Mouse (Mus musculus) lung, embryonic 16.5 days (tissue): ENCODE data around the gene Adamts2. TPM values are rescaled to one million over a fixed set of nuclear protein-coding genes. Genes with fewer than 3 reads are reported as not detected.

Experiments used
- ATAC-seq: fragments of 200-750 bp; cut with Nextera tagmentation; 2 replicates; pipeline ENCODE4 v1.8.0; 2017; ENCODE audit warnings: low read depth, mild to moderate bottlenecking, moderate library complexity
- H3K27ac ChIP-seq: fragments of 300-500 bp; sonication (generic); 2 replicates; pipeline ENCODE4 v1.5.1; 2014; ENCODE audit warnings: mild to moderate bottlenecking, control low read depth, low read length
- H3K27me3 ChIP-seq: fragments of 300-500 bp; sonication (generic); 2 replicates; pipeline ENCODE4 v1.6.1; 2014; ENCODE audit warnings: low read depth, low read length, mixed read lengths; ENCODE audit not compliant: control insufficient read depth, insufficient read depth
- H3K36me3 ChIP-seq: fragments of 300-500 bp; sonication (generic); 2 replicates; pipeline ENCODE4 v1.6.1; 2014; ENCODE audit warnings: low read length; ENCODE audit not compliant: control insufficient read depth, insufficient read depth
- H3K4me1 ChIP-seq: fragments of 300-500 bp; sonication (generic); replicated peaks from 2 replicates; pipeline ENCODE4 v1.6.1; 2014; ENCODE audit warnings: low read length, mixed read lengths; ENCODE audit not compliant: control insufficient read depth, insufficient read depth
- H3K4me2 ChIP-seq: fragments of 300-500 bp; sonication (generic); 2 replicates; pipeline ENCODE4 v1.6.1; 2014; ENCODE audit warnings: low read depth, low read length, control low read depth
- H3K4me3 ChIP-seq: fragments of 300-500 bp; sonication (generic); 2 replicates; pipeline ENCODE4 v1.5.1; 2014; ENCODE audit warnings: mild to moderate bottlenecking, low read length, control low read depth
- H3K9ac ChIP-seq: fragments of 300-500 bp; sonication (generic); 2 replicates; pipeline ENCODE4 v1.6.1; 2014; ENCODE audit warnings: low read length, control low read depth
- H3K9me3 ChIP-seq: fragments of 300-500 bp; sonication (generic); 2 replicates; pipeline ENCODE4 v1.6.1; 2016; ENCODE audit warnings: low read length; ENCODE audit not compliant: control insufficient read depth
- WGBS: fragments of 180-500 bp; shearing (Covaris S2); extraction: QIAGEN DNeasy Blood & Tissue Kit; methylation state at CpG from one replicate; pipeline ENCODE4 v1.1.7; 2014; 5-methylcytosine and 5-hydroxymethylcytosine counted together
- polyA plus RNA-seq: library from polyadenylated mRNA; unstranded; fragments of >200 nt; fragmentation: Nextera tagmentation; extraction: Ambion mirVana; gene quantifications from 2 replicates; pipeline ENCODE4 v1.2.1, GENCODE M21; 2015

Adamts2 gene
- polyA plus RNA-seq, 1 experiment from 2014 or later, result 14.0 TPM

GRCm38 (mm10) chr11:50850177-50850735, 248.4 kb downstream of the Adamts2 start, which contains the start of gene Grm6:
Grm6 (plus strand) TSS chr11:50850685.
- H3K27me3 ChIP-seq, result peaks cover 52% of the 10 kb centered on the region
- 0% methylated on average over 11 of the region's 11 CpGs for WGBS
- peak within 1 kb of the TSS; percentile 26; the same call in 1 of the 2 replicates for H3K9ac ChIP-seq

GRCm38 (mm10) chr11:50850989-50851601, 249.2 kb downstream of the Adamts2 start:
- 0 out of 2 replicates have a peak, but pooled peaks have one; percentile 31 for ATAC-seq
- Histone ChIP-seq H3K9ac (peak overlapping the region; percentile 26; the same call in 1 of the 2 replicates), H3K9me3 (0 out of 2 replicates have a peak, but pooled peaks cover 3% of the 10 kb centered on the region), H3K27ac (no peak overlapping the region), H3K36me3 (no peaks in the 10 kb centered on the region), H3K4me3 (peak overlapping the region; percentile 44), H3K4me2 (peak overlapping the region; percentile 70), H3K27me3 (peaks cover 52% of the 10 kb centered on the region), H3K4me1 (peaks cover 7% of the 10 kb centered on the region)
- WGBS, result under 1% methylated on average over 45 of the region's 72 CpGs

More at GRCm38 (mm10) chr11:50850177-50850735, 248.4 kb downstream of the Adamts2 start, which contains the start of gene Grm6:
- ATAC-seq, result no peak
- Histone ChIP-seq H3K4me2 (peak within 1 kb of the TSS; percentile 70), H3K27ac (no peak within 1 kb of the TSS), H3K4me1 (peaks cover 7% of the 10 kb centered on the region), H3K36me3 (no peaks in the 10 kb centered on the region), H3K9me3 (0 out of 2 replicates have a peak, but pooled peaks cover 3% of the 10 kb centered on the region), H3K4me3 (peak within 1 kb of the TSS; percentile 44)

Other genes with a start within 250 kb of the Adamts2 start
- 0.43 and 0.45 TPM in 2 replicates for gene Cby3, start 247.6 kb upstream of the Adamts2 start, polyA plus RNA-seq
- gene Hnrnph1, start 225.1 kb upstream of the Adamts2 start, polyA plus RNA-seq, result 474 and 483 TPM in 2 replicates
- 23.6 and 26.6 TPM in 2 replicates for gene Rufy1, start 171.0 kb upstream of the Adamts2 start, polyA plus RNA-seq
- gene Zfp354c, start 225.6 kb downstream of the Adamts2 start, polyA plus RNA-seq, result 19.3 and 24.7 TPM in 2 replicates
- gene Zfp879, start 239.5 kb downstream of the Adamts2 start, polyA plus RNA-seq, result 0.45 and 0.63 TPM in 2 replicates
- not detected in 2 replicates for gene Grm6, start 248.6 kb downstream of the Adamts2 start, polyA plus RNA-seq